In genomic region chr13:89929477-89929876, GRCm38 (mm10) we compare ENCODE assay signal across 11 mouse cellular contexts.
DNase-seq lines count a peak whose midpoint lies in the region; ATAC-seq lines count a peak whose summit lies in the region.
"Had no signal": no experiment of that assay in that cellular context is flagged by ENCODE, and none has a peak within 500 bp of the region (broad histone marks: within the 10 kb centered on the region; RNA-seq: fewer than 3 reads in every experiment).

No protein-coding gene starts in this region.

- H3K9me3 ChIP-seq in intestine, embryonic 15.5 days: no peaks in the 10 kb centered on the region
- no peaks in the 10 kb centered on the region for H3K9me3 ChIP-seq in intestine, embryonic 16.5 days (ENCODE audit: control insufficient read depth, low read length)
- no peaks in the 10 kb centered on the region for H3K9me3 ChIP-seq in stomach, embryonic 16.5 days (replicated peaks; ENCODE audit: control insufficient read depth, low read length)
- H3K9me3 ChIP-seq: embryonic facial prominence, embryonic 15.5 days; G1E had no signal

- peak; percentile 32 for DNase-seq in embryo, embryonic 9.5 days (ENCODE audit: extremely low spot score)
- DNase-seq in kidney, postnatal 36 days: peak; percentile 58 to 80
- DNase-seq in T-cell, adult 2 months (ENCODE audit: low spot score): no peak
- no peak for DNase-seq in left cerebral cortex, adult 18-20 months (ENCODE audit: low spot score in 2 of 2)
- DNase-seq in thymus, postnatal 0 days (ENCODE audit: low spot score): no peak

- H3K4me3 ChIP-seq in intestine, embryonic 15.5 days (replicated peaks): no peak overlapping the region
- no peak overlapping the region for H3K4me3 ChIP-seq in intestine, embryonic 16.5 days (ENCODE audit: low read length)
- H3K4me3 ChIP-seq in stomach, embryonic 16.5 days (replicated peaks; ENCODE audit: low read length): no peak overlapping the region
- H3K4me3 ChIP-seq: embryonic facial prominence, embryonic 15.5 days had no signal

- no peaks in the 10 kb centered on the region for H3K36me3 ChIP-seq in intestine, embryonic 15.5 days
- no peaks in the 10 kb centered on the region for H3K36me3 ChIP-seq in intestine, embryonic 16.5 days (ENCODE audit: control insufficient read depth, insufficient read depth, low read length)
- H3K36me3 ChIP-seq in stomach, embryonic 16.5 days (ENCODE audit: control insufficient read depth, insufficient read depth, low read length): no peaks in the 10 kb centered on the region
- H3K36me3 ChIP-seq: embryonic facial prominence, embryonic 15.5 days; G1E had no signal

- no peak overlapping the region for H3K27ac ChIP-seq in intestine, embryonic 15.5 days
- no peak overlapping the region for H3K27ac ChIP-seq in intestine, embryonic 16.5 days (ENCODE audit: low read length)
- H3K27ac ChIP-seq in stomach, embryonic 16.5 days (ENCODE audit: low read length): no peak overlapping the region
- H3K27ac ChIP-seq: embryonic facial prominence, embryonic 15.5 days; macrophage had no signal

- 0 out of 2 replicates have a peak, but pooled peaks have one; percentile 43 for ATAC-seq in intestine, embryonic 15.5 days
- no peak for ATAC-seq in intestine, embryonic 16.5 days
- ATAC-seq in stomach, embryonic 16.5 days (ENCODE audit: insufficient read depth, low FRiP score): no peak

- no peak overlapping the region for H3K9ac ChIP-seq in intestine, embryonic 15.5 days
- no peak overlapping the region for H3K9ac ChIP-seq in intestine, embryonic 16.5 days (ENCODE audit: low read depth, low read length)
- H3K9ac ChIP-seq in stomach, embryonic 16.5 days (ENCODE audit: low read length): no peak overlapping the region
- H3K9ac ChIP-seq: embryonic facial prominence, embryonic 15.5 days had no signal

- H3K27me3 ChIP-seq in intestine, embryonic 15.5 days (replicated peaks): no peaks in the 10 kb centered on the region
- H3K27me3 ChIP-seq in intestine, embryonic 16.5 days (replicated peaks; ENCODE audit: control insufficient read depth, insufficient read depth, low read length): no peaks in the 10 kb centered on the region
- no peaks in the 10 kb centered on the region for H3K27me3 ChIP-seq in stomach, embryonic 16.5 days (ENCODE audit: control insufficient read depth, insufficient read depth, low read length)
- H3K27me3 ChIP-seq: embryonic facial prominence, embryonic 15.5 days had no signal

- H3K4me1 ChIP-seq in intestine, embryonic 15.5 days (replicated peaks): no peaks in the 10 kb centered on the region
- no peaks in the 10 kb centered on the region for H3K4me1 ChIP-seq in intestine, embryonic 16.5 days (ENCODE audit: control insufficient read depth, insufficient read depth, low read length)
- peaks cover 2% of the 10 kb centered on the region; the same call in 1 of the 2 replicates for H3K4me1 ChIP-seq in stomach, embryonic 16.5 days (ENCODE audit: control insufficient read depth, insufficient read depth, low read length)
- H3K4me1 ChIP-seq: embryonic facial prominence, embryonic 15.5 days had no signal

- 15% methylated on average over 3 of the region's 3 CpGs for WGBS in intestine, embryonic 15.5 days
- 16% methylated on average over 3 of the region's 3 CpGs for WGBS in intestine, embryonic 16.5 days
- WGBS in stomach, embryonic 16.5 days: 9% methylated on average over 3 of the region's 3 CpGs

- H3K4me2 ChIP-seq in intestine, embryonic 15.5 days (replicated peaks): no peak overlapping the region
- H3K4me2 ChIP-seq in intestine, embryonic 16.5 days (ENCODE audit: low read depth, low read length): no peak overlapping the region
- peak overlapping the region; percentile 24; the same call in 1 of the 2 replicates for H3K4me2 ChIP-seq in stomach, embryonic 16.5 days (ENCODE audit: low read depth, low read length)
- H3K4me2 ChIP-seq: embryonic facial prominence, embryonic 15.5 days had no signal

Comparison
In these comparisons a context has a peak if more than half of its experiments do, and no peak if none do; other contexts are left out.
1. DNase-seq: peak in embryo, embryonic 9.5 days (single experiment) and kidney, postnatal 36 days (2 of 2); none in T-cell, adult 2 months (single experiment), left cerebral cortex, adult 18-20 months (0 of 2) and thymus, postnatal 0 days (single experiment).